Mouse (Mus musculus): ENCODE results near the gene Map3k7.

Map3k7 gene

GRCm38 (mm10) chr4:32060686-32061085 lies 96.8 kb downstream of the Map3k7 start:
- H3K9me3 ChIP-seq (ENCODE audit: low read length), result no peaks in the 10 kb centered on the region
- no peak overlapping the region for H3K4me3 ChIP-seq (replicated peaks; ENCODE audit: low read length)
- no peaks in the 10 kb centered on the region for H3K36me3 ChIP-seq (ENCODE audit: insufficient read depth, low read length)
- no peak for TF ChIP-seq NANOG (IDR thresholded peaks at IDR 0.05; ENCODE audit: borderline replicate concordance, low read length)
- no peak for TF ChIP-seq CTCF (conservative IDR thresholded peaks at IDR 0.05; ENCODE audit: low read length)
- no peak for TF ChIP-seq POU5F1 (IDR thresholded peaks at IDR 0.05; ENCODE audit: borderline replicate concordance, low read length)
- 0 out of 2 replicates have a peak, but pooled peaks cover 4% of the 10 kb centered on the region for H3K4me1 ChIP-seq (replicated peaks; ENCODE audit: low read depth, low read length)
- H3K27me3 ChIP-seq (ENCODE audit: insufficient read depth, low read length), result no peaks in the 10 kb centered on the region

GRCm38 (mm10) chr4:32062381-32063059 lies 98.6 kb downstream of the Map3k7 start:
- H3K36me3 ChIP-seq (ENCODE audit: insufficient read depth, low read length), result no peaks in the 10 kb centered on the region
- H3K27me3 ChIP-seq (ENCODE audit: insufficient read depth, low read length), result no peaks in the 10 kb centered on the region
- H3K4me1 ChIP-seq (replicated peaks; ENCODE audit: low read depth, low read length), result 0 out of 2 replicates have a peak, but pooled peaks cover 4% of the 10 kb centered on the region
- TF ChIP-seq CTCF (conservative IDR thresholded peaks at IDR 0.05; ENCODE audit: low read length), result no peak
- no peak for TF ChIP-seq POU5F1 (IDR thresholded peaks at IDR 0.05; ENCODE audit: borderline replicate concordance, low read length)
- TF ChIP-seq NANOG (IDR thresholded peaks at IDR 0.05; ENCODE audit: borderline replicate concordance, low read length), result no peak
- H3K4me3 ChIP-seq (replicated peaks; ENCODE audit: low read length), result no peak overlapping the region
- no peaks in the 10 kb centered on the region for H3K9me3 ChIP-seq (ENCODE audit: low read length)

- TF ChIP-seq NANOG (IDR thresholded peaks at IDR 0.05; ENCODE audit: borderline replicate concordance, low read length) (no peak), POU5F1 (IDR thresholded peaks at IDR 0.05; ENCODE audit: borderline replicate concordance, low read length) (no peak), CTCF (conservative IDR thresholded peaks at IDR 0.05; ENCODE audit: low read length) (no peak)
- Histone ChIP-seq H3K36me3 (ENCODE audit: insufficient read depth, low read length) (no peaks in the 10 kb centered on the region), H3K9me3 (ENCODE audit: low read length) (no peaks in the 10 kb centered on the region), H3K4me3 (replicated peaks; ENCODE audit: low read length) (no peak overlapping the region), H3K4me1 (replicated peaks; ENCODE audit: low read depth, low read length) (0 out of 2 replicates have a peak, but pooled peaks cover 4% of the 10 kb centered on the region), H3K27me3 (ENCODE audit: insufficient read depth, low read length) (no peaks in the 10 kb centered on the region)
Measured at GRCm38 (mm10) chr4:32063291-32063690, 99.4 kb downstream of the Map3k7 start.

Measured in E14TG2a.4 (cell line).